Mouse (Mus musculus): ENCODE results near the gene Pik3r5. TPM values are rescaled to one million over a fixed set of nuclear protein-coding genes. Genes with fewer than 3 reads are reported as not detected.

Pik3r5 gene
- polyA plus RNA-seq, 1 experiment from 2014 or later: 0.61 TPM

GRCm38 (mm10) chr11:68390381-68391287 is 41.3 kb upstream of the Pik3r5 start:
- Histone ChIP-seq H3K4me1 (peaks cover 20% of the 10 kb centered on the region), H3K4me3 (no peak overlapping the region), H3K4me2 (replicated peaks) (0 out of 2 replicates have a peak overlapping the region, but pooled peaks have one; percentile 14), H3K27me3 (peaks cover 91% of the 10 kb centered on the region), H3K9ac (no peak overlapping the region), H3K27ac (no peak overlapping the region), H3K36me3 (no peaks in the 10 kb centered on the region), H3K9me3 (peaks cover 4% of the 10 kb centered on the region; the same call in 1 of the 2 replicates)
- ATAC-seq (ENCODE audit: low FRiP score, low read depth): no peak
- WGBS: 5% methylated on average over 19 of the region's 19 CpGs

DNA sequence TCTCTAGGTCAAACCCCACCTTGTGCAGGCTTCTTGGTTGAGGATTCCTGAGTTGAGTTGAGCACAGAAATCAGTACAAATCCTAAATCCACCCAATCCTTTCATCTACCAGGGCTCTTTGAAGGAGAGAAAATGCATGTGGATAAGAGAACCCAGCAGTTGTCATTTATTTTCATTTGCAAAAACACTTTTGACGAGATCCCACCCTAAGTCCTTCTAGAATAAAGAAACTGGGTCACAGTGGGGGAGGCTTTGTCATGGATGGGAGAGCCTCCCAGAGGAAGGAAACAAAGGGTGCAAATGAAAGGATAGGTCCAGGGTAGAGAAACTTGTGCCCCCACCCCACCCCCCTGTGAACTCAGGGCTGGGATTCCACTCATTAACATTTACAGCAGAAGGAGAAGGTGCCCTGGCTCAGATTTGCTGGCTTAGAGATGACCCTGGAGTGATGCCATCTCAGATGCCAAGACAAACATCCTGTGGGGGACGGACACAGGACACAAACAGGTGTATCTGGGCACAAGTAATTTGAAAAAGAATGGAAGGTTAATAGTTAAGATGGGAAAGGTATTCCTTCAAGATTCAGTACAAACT is 37.9 kb upstream of the Pik3r5 start:
- Histone ChIP-seq H3K4me2 (replicated peaks) (no peak overlapping the region), H3K27ac (no peak overlapping the region), H3K36me3 (no peaks in the 10 kb centered on the region), H3K9ac (no peak overlapping the region), H3K9me3 (peaks cover 4% of the 10 kb centered on the region; the same call in 1 of the 2 replicates), H3K4me1 (peaks cover 14% of the 10 kb centered on the region; the same call in 1 of the 2 replicates), H3K4me3 (no peak overlapping the region), H3K27me3 (peaks cover 96% of the 10 kb centered on the region)
- WGBS: 53% methylated on average over 2 of the region's 2 CpGs
- no peak for ATAC-seq (ENCODE audit: low FRiP score, low read depth)

DNA sequence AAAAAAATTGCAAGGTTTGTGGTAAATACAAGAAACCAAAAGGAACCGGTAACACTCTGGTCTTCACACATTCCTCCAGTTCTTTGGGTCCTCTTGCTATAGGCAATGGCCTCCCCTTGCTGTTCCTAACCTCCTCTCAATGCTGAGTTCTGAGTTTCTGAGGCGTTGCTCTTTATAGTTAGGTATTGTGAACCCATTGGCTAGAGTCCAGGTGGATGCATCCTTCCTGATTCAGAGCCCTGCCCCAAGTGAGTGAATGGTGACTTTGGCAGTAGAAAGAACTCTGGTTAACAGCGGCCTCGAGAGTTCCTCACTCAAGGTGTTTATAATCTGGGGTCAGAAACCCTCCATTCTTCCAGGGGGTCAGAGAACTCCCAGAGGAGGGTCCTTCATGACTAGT is 37.2 kb upstream of the Pik3r5 start:
- peaks cover 18% of the 10 kb centered on the region for H3K4me1 ChIP-seq
- WGBS: 37% methylated on average over 4 of the region's 4 CpGs
- no peak overlapping the region for H3K9ac ChIP-seq
- peaks cover 96% of the 10 kb centered on the region for H3K27me3 ChIP-seq
- H3K36me3 ChIP-seq: no peaks in the 10 kb centered on the region
- no peak overlapping the region for H3K27ac ChIP-seq
- H3K4me3 ChIP-seq: no peak overlapping the region
- H3K9me3 ChIP-seq: peaks cover 4% of the 10 kb centered on the region; the same call in 1 of the 2 replicates
- no peak overlapping the region for H3K4me2 ChIP-seq (replicated peaks)
- ATAC-seq (ENCODE audit: low FRiP score, low read depth): no peak

GRCm38 (mm10) chr11:68395546-68395945 is 36.4 kb upstream of the Pik3r5 start:
- Histone ChIP-seq H3K36me3 (no peaks in the 10 kb centered on the region), H3K4me1 (peaks cover 22% of the 10 kb centered on the region), H3K27ac (no peak overlapping the region), H3K27me3 (peaks cover 98% of the 10 kb centered on the region), H3K4me3 (no peak overlapping the region), H3K9me3 (peaks cover 4% of the 10 kb centered on the region; the same call in 1 of the 2 replicates), H3K4me2 (replicated peaks) (no peak overlapping the region), H3K9ac (no peak overlapping the region)
- no peak for ATAC-seq (ENCODE audit: low FRiP score, low read depth)
- 52% methylated on average over 5 of the region's 5 CpGs for WGBS

DNA sequence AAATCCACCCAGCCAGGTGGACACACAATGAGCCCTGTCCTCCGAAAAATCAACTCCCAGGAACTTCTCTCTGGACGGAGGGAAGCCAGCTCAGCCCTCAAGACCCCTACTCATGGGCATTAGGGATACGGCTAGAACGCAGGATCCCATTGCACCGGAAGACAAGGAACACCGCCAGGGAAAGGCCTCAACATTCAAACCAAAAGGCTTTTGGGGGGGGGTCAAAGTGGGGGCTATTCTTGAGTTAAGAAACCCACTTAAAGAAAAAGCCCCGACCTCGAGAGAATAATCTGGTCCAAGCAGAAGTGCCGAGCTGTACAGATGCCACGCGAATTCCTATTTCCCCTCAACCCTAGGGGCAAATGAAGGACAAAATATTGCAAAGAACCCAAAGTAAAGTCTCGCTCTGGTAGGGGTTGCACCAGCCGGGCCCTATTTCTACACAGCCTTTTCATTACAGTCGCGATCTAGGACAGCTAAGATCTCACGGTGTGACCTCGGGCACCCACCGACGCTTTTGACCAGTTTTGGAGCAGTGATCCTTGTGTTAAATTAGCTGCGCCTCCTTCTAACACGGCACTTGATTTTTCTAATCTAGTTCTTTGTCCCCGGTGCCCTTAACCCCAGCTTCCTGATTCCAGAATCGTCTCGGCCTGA is 32.9 kb upstream of the Pik3r5 start:
- Histone ChIP-seq H3K4me1 (peaks cover 20% of the 10 kb centered on the region), H3K27me3 (peaks cover 98% of the 10 kb centered on the region), H3K9me3 (no peaks in the 10 kb centered on the region), H3K27ac (no peak overlapping the region), H3K4me2 (replicated peaks) (peak overlapping the region; percentile 96), H3K36me3 (no peaks in the 10 kb centered on the region), H3K4me3 (peak overlapping the region; percentile 55), H3K9ac (peak overlapping the region; percentile 68)
- 9% methylated on average over 24 of the region's 24 CpGs for WGBS
- ATAC-seq (ENCODE audit: low FRiP score, low read depth): no peak

GRCm38 (mm10) chr11:68399548-68400020 is 32.3 kb upstream of the Pik3r5 start:
- peaks cover 20% of the 10 kb centered on the region for H3K4me1 ChIP-seq
- peak overlapping the region; percentile 96 for H3K4me2 ChIP-seq (replicated peaks)
- H3K27me3 ChIP-seq: peaks cover 93% of the 10 kb centered on the region
- H3K9ac ChIP-seq: peak overlapping the region; percentile 68
- H3K27ac ChIP-seq: no peak overlapping the region
- H3K4me3 ChIP-seq: peak overlapping the region; percentile 55
- H3K9me3 ChIP-seq: no peaks in the 10 kb centered on the region
- WGBS: 1% methylated on average over 34 of the region's 47 CpGs
- H3K36me3 ChIP-seq: no peaks in the 10 kb centered on the region
- ATAC-seq (ENCODE audit: low FRiP score, low read depth): peak; percentile 32; the same call in 1 of the 2 replicates

DNA sequence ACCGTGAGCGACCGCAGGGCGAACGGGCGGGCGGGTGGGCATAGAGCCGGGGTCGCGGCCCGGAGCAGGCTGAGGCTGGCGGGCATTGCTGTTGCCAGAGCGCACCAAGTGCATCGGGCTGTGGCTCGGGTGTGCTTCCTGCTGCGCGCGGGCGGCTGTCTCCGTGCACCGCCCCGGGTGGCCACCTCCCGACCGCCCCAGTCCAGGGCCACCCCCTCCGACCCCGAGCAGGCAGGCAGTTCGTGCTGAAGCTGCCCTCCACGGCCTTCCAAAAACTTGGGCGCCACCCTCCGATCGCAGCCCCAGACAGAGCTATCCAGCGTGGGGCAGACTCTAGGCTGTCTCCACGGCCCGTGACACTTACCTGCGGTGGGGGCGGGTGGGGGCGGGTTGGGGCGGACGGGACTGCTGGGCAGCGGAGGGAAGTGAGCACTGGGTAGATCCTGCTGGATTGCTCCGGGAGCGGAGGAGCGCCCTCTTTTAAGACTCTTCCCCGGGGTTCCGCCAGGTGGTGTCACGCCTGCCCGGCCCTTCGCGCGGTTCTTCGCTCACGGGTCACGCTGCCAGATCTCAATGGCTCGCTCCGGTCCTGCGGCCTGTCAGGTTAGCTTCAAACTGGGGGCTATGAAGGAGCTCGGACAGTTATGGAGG is 31.8 kb upstream of the Pik3r5 start:
- Histone ChIP-seq H3K4me3 (peak overlapping the region; percentile 55), H3K4me2 (replicated peaks) (peak overlapping the region; percentile 96), H3K9ac (peak overlapping the region; percentile 68), H3K9me3 (no peaks in the 10 kb centered on the region), H3K4me1 (peaks cover 20% of the 10 kb centered on the region), H3K27me3 (peaks cover 87% of the 10 kb centered on the region), H3K36me3 (no peaks in the 10 kb centered on the region), H3K27ac (no peak overlapping the region)
- WGBS: 1% methylated on average over 56 of the region's 57 CpGs
- peak; percentile 51; the same call in 1 of the 2 replicates for ATAC-seq (ENCODE audit: low FRiP score, low read depth)

- Histone ChIP-seq H3K9me3 (no peaks in the 10 kb centered on the region), H3K9ac (peak within 1 kb of the TSS; percentile 68), H3K4me2 (replicated peaks) (peak within 1 kb of the TSS; percentile 96), H3K36me3 (no peaks in the 10 kb centered on the region), H3K27ac (no peak within 1 kb of the TSS), H3K4me1 (peaks cover 20% of the 10 kb centered on the region), H3K27me3 (peaks cover 81% of the 10 kb centered on the region), H3K4me3 (peak within 1 kb of the TSS; percentile 55)
- ATAC-seq (ENCODE audit: low FRiP score, low read depth): no peak
- WGBS: 7% methylated on average over 11 of the region's 11 CpGs
Observed at GRCm38 (mm10) chr11:68400727-68401219, 31.1 kb upstream of the Pik3r5 start, which contains the start of gene Ntn1. TSS of gene Ntn1 (minus strand) at chr11:68400823.

- Histone ChIP-seq H3K4me2 (replicated peaks) (no peak overlapping the region), H3K27ac (no peak overlapping the region), H3K9me3 (no peaks in the 10 kb centered on the region), H3K27me3 (peaks cover 80% of the 10 kb centered on the region), H3K9ac (no peak overlapping the region), H3K4me1 (peaks cover 20% of the 10 kb centered on the region), H3K4me3 (no peak overlapping the region), H3K36me3 (no peaks in the 10 kb centered on the region)
- ATAC-seq (ENCODE audit: low FRiP score, low read depth): no peak
- WGBS: 23% methylated on average over 5 of the region's 5 CpGs
Observed at GRCm38 (mm10) chr11:68401428-68401827, 30.5 kb upstream of the Pik3r5 start.

DNA sequence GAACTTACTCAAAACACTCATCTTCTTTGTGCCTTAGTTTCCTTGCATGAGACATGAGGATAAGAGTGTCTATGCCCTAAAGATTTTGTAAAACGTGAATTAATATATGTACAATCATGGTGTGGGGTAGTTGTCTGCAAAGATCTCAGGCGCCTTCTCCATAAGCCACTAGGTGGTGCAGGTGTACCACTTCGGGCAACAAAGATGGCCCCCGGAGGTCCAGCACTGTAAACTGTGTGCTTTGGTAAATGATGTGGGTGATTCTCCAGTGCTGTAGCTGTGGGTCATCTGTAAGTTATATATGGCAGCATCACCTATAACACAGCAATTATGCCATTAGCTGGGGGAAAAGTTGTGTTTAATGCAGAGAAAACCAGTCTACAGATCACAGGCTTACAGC is 27.7 kb upstream of the Pik3r5 start:
- 52% methylated on average over 4 of the region's 4 CpGs for WGBS
- H3K9me3 ChIP-seq: no peaks in the 10 kb centered on the region
- H3K27me3 ChIP-seq: peaks cover 67% of the 10 kb centered on the region
- peaks cover 16% of the 10 kb centered on the region for H3K4me1 ChIP-seq
- H3K9ac ChIP-seq: no peak overlapping the region
- no peak overlapping the region for H3K4me3 ChIP-seq
- H3K36me3 ChIP-seq: no peaks in the 10 kb centered on the region
- no peak overlapping the region for H3K4me2 ChIP-seq (replicated peaks)
- ATAC-seq (ENCODE audit: low FRiP score, low read depth): no peak
- no peak overlapping the region for H3K27ac ChIP-seq

- no peaks in the 10 kb centered on the region for H3K9me3 ChIP-seq
- H3K27me3 ChIP-seq: peaks cover 53% of the 10 kb centered on the region
- H3K4me1 ChIP-seq: 0 out of 2 replicates have a peak, but pooled peaks cover 3% of the 10 kb centered on the region
- H3K4me3 ChIP-seq: no peak overlapping the region
- H3K4me2 ChIP-seq (replicated peaks): no peak overlapping the region
- H3K36me3 ChIP-seq: no peaks in the 10 kb centered on the region
- no peak for ATAC-seq (ENCODE audit: low FRiP score, low read depth)
- no peak overlapping the region for H3K9ac ChIP-seq
- H3K27ac ChIP-seq: no peak overlapping the region
- WGBS: 85% methylated on average over 8 of the region's 8 CpGs
Observed at GRCm38 (mm10) chr11:68405576-68405975, 26.3 kb upstream of the Pik3r5 start.
